Mouse (Mus musculus) megakaryocyte, adult 5-6 weeks (primary cell): ENCODE data around the gene Tbc1d23. TPM values are rescaled to one million over a fixed set of nuclear protein-coding genes. Genes with fewer than 3 reads are reported as not detected.
"Not testable (repeated sequence)": the region's sequence is repeated elsewhere in the genome, so short reads cannot be mapped to it uniquely, and the experiment has no call there.

Experiments used
- ATAC-seq: 2 replicates; pipeline ENCODE4 v1.8.0; 2016; ENCODE audit warnings: mild to moderate bottlenecking, inconsistent platforms; ENCODE audit not compliant: poor library complexity, severe bottlenecking
- total RNA-seq, 2 experiments: library from RNA; stranded (forward) in 1 of 2; stranded (reverse) in 1 of 2; fragments of 153-499, 151-499 nt in 1 of 2; fragments of 221-1000, 200-1000 nt in 1 of 2; gene quantifications; 2 replicates each; pipeline versions ENCODE4 v1.2.3 to v1.2.4; 2015 to 2017

The Tbc1d23 gene
- total RNA-seq, 2 experiments from 2014 or later, result 69.3 to 71.3 TPM

GRCm38 (mm10) chr16:57220361-57220760 lies 10.9 kb downstream of the Tbc1d23 start:
- no peak for ATAC-seq

- peak; percentile 87 for ATAC-seq
Observed at GRCm38 (mm10) chr16:57215957-57216356, 15.3 kb downstream of the Tbc1d23 start.

- peak; percentile 89 for ATAC-seq
Observed at GRCm38 (mm10) chr16:57211037-57211436, 20.3 kb downstream of the Tbc1d23 start.

- no peak for ATAC-seq
Observed at GRCm38 (mm10) chr16:57208342-57208741, 23.0 kb downstream of the Tbc1d23 start.

GRCm38 (mm10) chr16:57197281-57197680 lies 34.0 kb downstream of the Tbc1d23 start:
- ATAC-seq, result no peak

- ATAC-seq, result peak; percentile 99
Observed at GRCm38 (mm10) chr16:57196590-57196989, 34.7 kb downstream of the Tbc1d23 start.

GRCm38 (mm10) chr16:57191214-57191613 lies 40.1 kb downstream of the Tbc1d23 start:
- no peak for ATAC-seq

GRCm38 (mm10) chr16:57190390-57190789 lies 40.9 kb downstream of the Tbc1d23 start:
- no peak for ATAC-seq

- ATAC-seq, result peak; percentile 100
Observed at GRCm38 (mm10) chr16:57189493-57189892, 41.8 kb downstream of the Tbc1d23 start.

- ATAC-seq, result no peak
Observed at GRCm38 (mm10) chr16:57186618-57187017, 44.7 kb downstream of the Tbc1d23 start.

- no peak for ATAC-seq
Observed at GRCm38 (mm10) chr16:57182037-57182436, 49.3 kb downstream of the Tbc1d23 start.

- ATAC-seq, result peak; percentile 51; the same call in 1 of the 2 replicates
Observed at GRCm38 (mm10) chr16:57181180-57181579, 50.1 kb downstream of the Tbc1d23 start.

- no peak for ATAC-seq
Observed at GRCm38 (mm10) chr16:57177664-57178063, 53.6 kb downstream of the Tbc1d23 start.

- peak; percentile 85 for ATAC-seq
Observed at GRCm38 (mm10) chr16:57177254-57177653, 54.0 kb downstream of the Tbc1d23 start.

GRCm38 (mm10) chr16:57176276-57176675 lies 55.0 kb downstream of the Tbc1d23 start:
- ATAC-seq, result no peak

- ATAC-seq, result no peak
Observed at GRCm38 (mm10) chr16:57175751-57176150, 55.6 kb downstream of the Tbc1d23 start.

- ATAC-seq, result not testable (repeated sequence)
Observed at GRCm38 (mm10) chr16:57174480-57174879, 56.8 kb downstream of the Tbc1d23 start.

- ATAC-seq, result no peak
Observed at GRCm38 (mm10) chr16:57171570-57171969, 59.7 kb downstream of the Tbc1d23 start.

GRCm38 (mm10) chr16:57171161-57171560 lies 60.1 kb downstream of the Tbc1d23 start:
- ATAC-seq, result no peak

- no peak for ATAC-seq
Observed at GRCm38 (mm10) chr16:57168236-57168635, 63.1 kb downstream of the Tbc1d23 start.

- ATAC-seq, result peak; percentile 27
Observed at GRCm38 (mm10) chr16:57167514-57167912, 63.8 kb downstream of the Tbc1d23 start.

GRCm38 (mm10) chr16:57166611-57167513 lies 64.4 kb downstream of the Tbc1d23 start, which contains the start of gene Nit2:
Nit2 (minus strand) TSS chr16:57167341.
- peak; percentile 96 for ATAC-seq
